Mouse (Mus musculus) small intestine, adult 2 months (tissue): ENCODE data around the gene Cep70. TPM values are rescaled to one million over a fixed set of nuclear protein-coding genes. Genes with fewer than 3 reads are reported as not detected.

Experiments used
- H3K27ac ChIP-seq: fragments of 200-500 bp; 2 replicates; pipeline ENCODE4 v1.5.1; 2012; ENCODE audit warnings: low read depth, low read length, control low read depth, inconsistent platforms; ENCODE audit not compliant: insufficient read depth
- H3K27me3 ChIP-seq: fragments of 200-500 bp; 2 replicates; pipeline ENCODE4 v1.6.1; 2012; ENCODE audit warnings: mild to moderate bottlenecking, moderate library complexity, low read length, inconsistent platforms; ENCODE audit not compliant: control insufficient read depth, insufficient read depth
- H3K36me3 ChIP-seq: fragments of 200-500 bp; 2 replicates; pipeline ENCODE4 v1.6.1; 2012; ENCODE audit warnings: mild to moderate bottlenecking, low read length, control low read depth, inconsistent platforms; ENCODE audit not compliant: control insufficient read depth, insufficient read depth
- H3K4me1 ChIP-seq: fragments of 200-500 bp; 2 replicates; pipeline ENCODE4 v1.6.1; 2012; ENCODE audit warnings: low read length, inconsistent platforms, mixed read lengths; ENCODE audit not compliant: control insufficient read depth, insufficient read depth, insufficient read length
- H3K4me3 ChIP-seq: fragments of 200-500 bp; 2 replicates; pipeline ENCODE4 v1.5.1; 2012; ENCODE audit warnings: low read depth, mild to moderate bottlenecking, control low read depth, inconsistent platforms, low read length, moderate library complexity
- CTCF ChIP-seq: fragments of 200-500 bp; IDR thresholded peaks from 2 replicates; pipeline ENCODE4 v1.5.1; 2012; ENCODE audit warnings: low read depth, mild to moderate bottlenecking, control low read depth, inconsistent platforms, low read length, moderate library complexity, mixed read lengths; ENCODE audit not compliant: insufficient replicate concordance, insufficient read length; ENCODE audit errors: extremely low read depth
- POLR2A ChIP-seq: fragments of 200-500 bp; IDR thresholded peaks from 2 replicates; pipeline ENCODE4 v1.6.1; 2012; ENCODE audit warnings: low read depth, mild to moderate bottlenecking, control low read depth, inconsistent platforms, low read length, moderate library complexity
- WGBS: fragments of 180-500 bp; shearing (Covaris S2); methylation state at CpG from one replicate; pipeline ENCODE4 v1.1.7; 2018; 5-methylcytosine and 5-hydroxymethylcytosine counted together
- polyA plus RNA-seq: library from polyadenylated mRNA; depleted of rRNA; stranded (reverse); fragments of >200 nt; gene quantifications from 2 replicates; pipeline ENCODE4 v1.2.3, GENCODE M21; 2012

The Cep70 gene
- polyA plus RNA-seq, 1 experiment, result 0.44 TPM

DNA sequence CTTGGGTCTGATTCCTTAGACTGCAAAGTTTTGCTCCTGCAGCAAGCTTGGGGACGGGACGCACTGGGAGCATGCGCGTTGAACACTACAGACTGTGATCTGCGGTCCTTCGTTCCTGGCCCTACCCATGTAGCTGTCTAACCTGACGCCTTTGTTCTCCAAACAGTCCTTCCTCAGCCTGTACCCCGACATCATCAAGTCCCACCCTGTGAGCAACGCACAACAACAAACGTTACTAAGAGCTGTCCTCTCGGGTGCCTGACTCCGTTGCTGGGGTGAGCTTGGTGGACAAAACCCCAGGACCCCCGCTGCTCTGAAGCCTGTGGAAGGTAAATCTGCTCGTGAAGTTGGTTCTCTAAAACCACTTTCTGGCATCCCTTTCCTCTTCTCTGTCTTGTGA lies 6.0 kb upstream of the Cep70 start, which contains the start of gene Faiml:
Gene Faiml (minus strand): TSS at position 101 of the 400 bp plus-strand sequence.
- TF ChIP-seq CTCF (no peak), POLR2A (no peak)
- H3K4me3 ChIP-seq, result no peak within 1 kb of the TSS
- no peaks in the 10 kb centered on the region for H3K27me3 ChIP-seq
- H3K4me1 ChIP-seq, result peaks cover 6% of the 10 kb centered on the region
- H3K36me3 ChIP-seq, result no peaks in the 10 kb centered on the region
- no peak within 1 kb of the TSS for H3K27ac ChIP-seq
- WGBS, result 88% methylated on average over 14 of the region's 14 CpGs

DNA sequence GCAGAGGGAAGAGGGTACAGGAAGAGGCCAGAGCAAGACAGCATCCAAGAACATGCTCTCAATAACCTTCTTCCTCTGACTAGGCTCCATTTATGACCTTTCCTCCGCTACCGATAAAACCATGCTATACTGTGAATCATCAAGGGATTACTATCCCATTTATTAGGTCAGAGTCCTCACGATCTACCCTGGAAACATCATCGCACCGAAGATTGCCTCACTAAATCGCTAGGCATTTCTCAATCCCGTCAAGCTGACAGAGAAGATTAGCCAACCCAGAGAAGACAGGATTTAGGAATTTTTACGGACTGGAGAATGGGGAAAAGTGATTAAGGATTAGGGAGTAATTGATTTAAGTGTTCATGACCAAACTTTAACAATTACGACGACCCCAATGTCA lies 4.9 kb upstream of the Cep70 start:
- 34% methylated on average over 10 of the region's 10 CpGs for WGBS
- Histone ChIP-seq H3K4me3 (no peak overlapping the region), H3K27me3 (no peaks in the 10 kb centered on the region), H3K36me3 (no peaks in the 10 kb centered on the region), H3K4me1 (peaks cover 10% of the 10 kb centered on the region), H3K27ac (no peak overlapping the region)
- TF ChIP-seq CTCF (no peak), POLR2A (no peak)

DNA sequence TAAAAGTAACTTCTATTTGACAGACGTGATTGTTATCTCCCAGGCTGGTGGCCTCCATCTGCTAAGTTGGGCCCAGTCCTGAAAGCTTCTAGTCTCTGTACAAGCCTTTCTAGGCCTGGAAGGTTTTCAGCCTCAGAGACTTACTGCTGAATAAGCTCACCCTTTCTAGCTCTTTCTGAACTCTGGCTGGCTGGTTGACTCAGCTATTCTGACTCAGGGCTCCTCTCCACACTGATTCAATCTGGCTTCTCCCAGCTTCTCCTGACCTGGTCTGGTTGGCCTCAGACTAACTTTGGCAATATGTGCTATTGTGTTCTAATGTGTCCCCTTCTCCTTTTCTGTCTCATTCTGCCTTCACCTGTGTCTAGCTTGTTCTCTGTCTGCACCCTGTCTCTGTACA lies 3.9 kb upstream of the Cep70 start:
- Histone ChIP-seq H3K36me3 (no peaks in the 10 kb centered on the region), H3K4me1 (peaks cover 10% of the 10 kb centered on the region), H3K4me3 (no peak overlapping the region), H3K27me3 (no peaks in the 10 kb centered on the region), H3K27ac (no peak overlapping the region)
- WGBS, result 45% methylated on average over 1 of the region's 1 CpGs
- TF ChIP-seq POLR2A (no peak), CTCF (no peak)

DNA sequence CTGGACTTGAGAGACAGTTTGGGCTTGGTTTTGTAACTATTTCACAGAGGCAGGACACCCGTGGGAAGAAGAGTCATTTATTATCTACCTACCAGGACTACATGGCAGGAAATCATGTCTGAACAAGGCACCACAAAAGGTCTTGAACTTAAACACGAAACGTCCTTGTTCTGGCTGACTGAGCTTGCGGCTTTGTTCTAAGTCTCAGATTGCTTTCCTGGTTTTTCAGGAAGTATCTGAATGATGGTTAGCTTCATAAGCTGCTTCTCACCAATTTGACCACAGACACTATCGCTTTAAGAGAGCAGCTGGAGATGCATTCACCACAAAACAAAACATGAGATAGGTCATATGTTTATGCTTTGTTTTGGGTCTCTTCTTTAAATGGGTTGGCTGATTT lies 2.6 kb upstream of the Cep70 start:
- no peaks in the 10 kb centered on the region for H3K36me3 ChIP-seq
- no peaks in the 10 kb centered on the region for H3K27me3 ChIP-seq
- H3K4me3 ChIP-seq, result no peak overlapping the region
- WGBS, result 69% methylated on average over 5 of the region's 5 CpGs
- peaks cover 10% of the 10 kb centered on the region for H3K4me1 ChIP-seq
- no peak for TF ChIP-seq POLR2A
- TF ChIP-seq CTCF, result no peak
- no peak overlapping the region for H3K27ac ChIP-seq

DNA sequence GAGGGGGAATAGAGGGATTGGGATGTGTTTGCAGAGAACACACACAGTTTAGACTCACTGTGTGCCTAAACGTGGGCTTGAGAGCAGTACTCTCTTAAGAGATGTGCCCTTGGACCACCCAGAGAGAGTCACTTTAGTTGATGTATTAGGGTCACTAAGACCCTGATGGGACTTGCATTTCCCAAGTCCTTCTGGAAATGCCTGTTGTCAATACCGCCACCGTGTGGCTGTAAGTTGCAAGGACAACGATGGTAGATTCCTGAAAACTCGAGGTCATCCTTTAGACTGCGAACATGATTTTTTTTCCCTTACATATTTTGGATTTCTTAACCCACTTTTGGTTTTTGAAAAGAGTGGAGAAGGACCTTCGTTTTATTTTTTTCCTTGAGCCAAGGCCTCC lies 1.1 kb upstream of the Cep70 start:
- TF ChIP-seq POLR2A (no peak), CTCF (no peak)
- 0 out of 2 replicates have a peak, but pooled peaks cover under 1% of the 10 kb centered on the region for H3K36me3 ChIP-seq
- no peaks in the 10 kb centered on the region for H3K27me3 ChIP-seq
- 0 out of 2 replicates have a peak overlapping the region, but pooled peaks have one; percentile 77 for H3K27ac ChIP-seq
- 2% methylated on average over 7 of the region's 7 CpGs for WGBS
- H3K4me3 ChIP-seq, result no peak overlapping the region
- peaks cover 10% of the 10 kb centered on the region for H3K4me1 ChIP-seq

DNA sequence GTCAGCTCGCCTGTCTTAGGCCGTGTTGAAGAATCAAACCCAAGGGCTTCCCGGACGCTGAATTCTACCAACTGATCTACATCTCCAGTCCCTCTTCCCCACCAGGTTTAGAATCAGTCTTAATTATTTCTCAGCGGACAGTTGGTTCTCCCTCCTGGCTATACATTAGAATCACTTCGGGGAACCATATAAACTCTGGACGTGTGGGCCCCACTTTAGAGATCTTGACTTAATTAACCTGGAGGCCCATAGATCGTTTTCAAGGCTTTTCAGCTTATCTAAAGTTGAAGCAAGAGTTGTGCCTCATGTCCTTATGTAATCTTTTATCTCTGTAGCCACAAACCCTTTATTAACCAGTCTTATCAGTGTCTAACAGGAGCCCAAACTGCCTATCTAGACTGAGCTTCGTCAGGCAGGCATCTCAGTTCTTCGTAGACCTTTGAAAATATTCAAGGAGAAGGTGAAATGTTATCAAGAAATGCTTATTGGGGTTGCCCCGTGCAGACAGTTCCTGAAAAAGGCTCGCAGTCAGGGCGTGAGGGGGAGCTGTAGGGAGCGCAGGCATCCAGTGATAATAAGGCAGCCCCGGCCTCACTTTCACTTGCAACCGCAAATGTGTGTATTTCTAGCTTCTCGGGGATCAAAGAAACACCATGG lies 506 bp upstream of the Cep70 start:
- peak overlapping the region; percentile 83 for H3K4me3 ChIP-seq

DNA sequence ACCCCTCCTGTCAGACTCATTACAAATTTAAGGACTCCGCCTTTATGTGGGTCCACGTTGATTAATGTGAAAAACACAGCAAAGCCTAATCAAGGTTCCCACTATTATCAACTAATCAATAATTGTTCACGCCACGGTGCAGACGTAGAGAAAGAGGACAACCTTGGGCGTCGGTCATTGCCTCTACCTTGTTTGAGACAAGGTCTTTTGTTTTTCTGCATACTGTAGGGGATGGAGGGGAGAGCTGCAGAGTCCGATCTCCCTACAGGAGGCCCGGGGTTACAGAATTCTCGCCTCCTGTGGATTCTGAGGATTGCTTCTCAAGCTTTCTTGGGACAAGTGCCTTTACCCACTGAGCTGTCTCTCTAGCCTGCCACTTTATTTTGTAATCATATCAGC lies 727 bp downstream of the Cep70 start:
- Histone ChIP-seq H3K36me3 (peaks cover 8% of the 10 kb centered on the region; the same call in 1 of the 2 replicates), H3K4me1 (peaks cover 3% of the 10 kb centered on the region; the same call in 1 of the 2 replicates), H3K27ac (peak overlapping the region; percentile 33), H3K4me3 (peak overlapping the region; percentile 83), H3K27me3 (no peaks in the 10 kb centered on the region)
- 3% methylated on average over 10 of the region's 10 CpGs for WGBS
- no peak for TF ChIP-seq CTCF

More for the DNA sequence above, 506 bp upstream of the Cep70 start:
- H3K27me3 ChIP-seq, result no peaks in the 10 kb centered on the region
- H3K4me1 ChIP-seq, result peaks cover 10% of the 10 kb centered on the region
- 4% methylated on average over 17 of the region's 17 CpGs for WGBS
- H3K36me3 ChIP-seq, result 0 out of 2 replicates have a peak, but pooled peaks cover 5% of the 10 kb centered on the region
- TF ChIP-seq POLR2A (no peak), CTCF (no peak)
- peak overlapping the region; percentile 77 for H3K27ac ChIP-seq
